Mouse (Mus musculus) adipocyte (in vitro differentiated cells): ENCODE results near the gene Clip1.

ENCODE experiments used
- DNase-seq: peaks from one replicate; pipeline ENCODE4 v3.0.0-alpha.2; 2016; ENCODE audit warnings: low spot score

The Clip1 gene

GRCm38 (mm10) chr5:123602174-123602573 lies 82.2 kb downstream of the Clip1 start:
- DNase-seq = no peak

DNA sequence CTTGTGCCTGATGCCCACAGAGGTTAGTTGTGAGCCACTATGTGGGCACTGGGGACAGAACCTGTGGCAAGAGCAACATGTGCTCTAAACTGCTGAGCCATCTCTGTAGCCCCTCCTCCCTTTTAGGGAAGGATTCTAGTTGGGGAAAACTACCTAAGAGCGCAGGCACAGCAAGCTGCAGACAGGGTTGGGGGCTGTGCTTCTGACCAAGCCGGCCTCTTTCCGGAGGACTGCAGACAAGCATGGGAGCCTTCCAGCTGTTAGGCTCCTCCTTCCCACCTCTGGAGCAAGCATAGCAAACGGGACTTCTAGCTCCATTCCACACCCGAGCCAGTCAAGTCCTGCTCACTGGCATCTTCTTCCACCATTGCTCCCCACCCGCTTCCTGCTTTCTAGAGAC lies 85.1 kb downstream of the Clip1 start:
- no peak for DNase-seq

GRCm38 (mm10) chr5:123593622-123594280 lies 90.7 kb downstream of the Clip1 start:
- no peak for DNase-seq

DNA sequence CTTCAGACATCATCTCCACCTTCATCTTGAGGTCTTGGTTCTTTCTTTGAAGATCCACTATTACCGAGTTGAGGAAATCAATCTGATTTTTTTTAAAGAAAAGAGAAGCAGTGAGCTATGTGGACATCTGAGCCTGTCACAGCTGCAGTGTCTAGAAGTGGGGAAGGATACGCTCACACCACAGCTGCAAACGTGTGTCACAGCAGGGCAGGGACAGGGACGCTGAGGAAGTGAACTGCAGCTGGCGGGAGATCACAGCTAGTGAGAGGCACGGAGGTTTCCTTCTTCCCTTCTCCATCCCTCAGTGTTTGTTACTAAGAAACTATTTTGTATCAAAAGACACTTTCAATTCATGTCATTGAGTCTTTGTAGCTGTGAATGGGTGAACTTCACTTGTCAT lies 104.4 kb downstream of the Clip1 start:
- DNase-seq = no peak

GRCm38 (mm10) chr5:123576696-123577095 lies 107.7 kb downstream of the Clip1 start:
- peak; percentile 72 for DNase-seq

GRCm38 (mm10) chr5:123573362-123573761 lies 111.1 kb downstream of the Clip1 start:
- DNase-seq = peak; percentile 12

DNA sequence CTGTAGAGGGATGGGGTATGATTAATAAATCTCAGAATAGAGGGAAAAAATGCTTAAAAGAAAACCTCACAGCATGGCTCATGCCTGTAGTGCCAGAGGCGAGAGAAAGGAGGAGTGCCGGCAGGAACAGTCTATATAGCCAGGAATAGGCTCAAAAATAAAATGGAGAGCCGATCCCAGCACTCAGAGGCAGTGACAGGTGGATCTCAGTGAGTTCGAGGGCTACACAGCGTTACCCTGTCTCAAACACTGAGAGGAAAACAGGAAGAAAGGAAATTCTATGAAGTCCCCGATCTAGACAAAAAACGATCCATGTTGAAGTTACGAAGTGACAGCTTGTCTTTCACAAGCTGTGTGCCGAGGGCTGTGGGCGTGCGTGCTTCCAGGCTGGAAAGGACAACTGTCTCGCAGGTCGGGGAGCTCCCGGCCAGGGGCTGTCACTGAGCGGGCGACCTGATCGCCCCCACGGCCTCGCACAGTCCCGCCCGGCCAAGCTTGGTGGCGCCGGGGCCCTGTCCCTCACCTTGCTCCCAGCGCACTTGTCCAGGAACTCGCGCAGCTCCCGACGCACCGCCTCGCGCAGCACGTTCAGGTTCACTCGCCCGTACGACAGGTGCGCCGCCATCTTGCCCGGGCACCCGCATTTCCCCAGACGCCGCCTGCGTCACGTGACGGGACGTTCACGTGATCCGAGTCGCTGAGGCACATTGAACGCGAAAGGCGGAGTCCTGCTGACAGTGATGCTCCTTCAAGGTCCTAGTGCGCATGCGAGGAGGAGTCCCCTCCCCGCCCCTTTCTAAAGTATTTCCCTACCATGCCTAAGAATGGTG lies 111.8 kb downstream of the Clip1 start, which contains the start of gene Vps33a:
Vps33a (minus strand) TSS at position 682 of the 830 bp plus-strand sequence.
- DNase-seq = peak; percentile 99

GRCm38 (mm10) chr5:123561128-123561527 lies 123.3 kb downstream of the Clip1 start:
- no peak for DNase-seq

GRCm38 (mm10) chr5:123559588-123559987 lies 124.8 kb downstream of the Clip1 start:
- DNase-seq = no peak

GRCm38 (mm10) chr5:123556451-123556850 lies 128.0 kb downstream of the Clip1 start:
- DNase-seq = no peak

DNA sequence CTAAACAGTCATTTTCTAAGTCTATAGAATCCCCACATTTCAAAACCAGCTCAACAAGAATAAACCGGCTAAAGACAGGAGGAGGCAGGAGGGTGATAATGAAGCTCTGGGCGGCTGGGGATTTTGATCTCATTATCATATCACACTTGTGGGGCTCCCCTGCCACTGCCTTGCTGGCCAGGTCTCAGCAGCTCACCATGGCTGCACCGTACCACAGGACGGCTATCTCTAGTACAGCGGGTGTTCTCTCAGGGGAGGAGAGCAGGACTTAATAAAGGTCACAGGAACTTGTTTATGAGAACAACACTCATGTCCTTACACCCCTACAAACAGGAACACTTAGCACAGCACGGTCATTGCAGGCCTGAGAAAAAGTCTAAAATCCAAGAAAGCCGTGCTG lies 128.7 kb downstream of the Clip1 start:
- no peak for DNase-seq

- DNase-seq = no peak
Observed at GRCm38 (mm10) chr5:123533801-123534200, 150.6 kb downstream of the Clip1 start.

DNA sequence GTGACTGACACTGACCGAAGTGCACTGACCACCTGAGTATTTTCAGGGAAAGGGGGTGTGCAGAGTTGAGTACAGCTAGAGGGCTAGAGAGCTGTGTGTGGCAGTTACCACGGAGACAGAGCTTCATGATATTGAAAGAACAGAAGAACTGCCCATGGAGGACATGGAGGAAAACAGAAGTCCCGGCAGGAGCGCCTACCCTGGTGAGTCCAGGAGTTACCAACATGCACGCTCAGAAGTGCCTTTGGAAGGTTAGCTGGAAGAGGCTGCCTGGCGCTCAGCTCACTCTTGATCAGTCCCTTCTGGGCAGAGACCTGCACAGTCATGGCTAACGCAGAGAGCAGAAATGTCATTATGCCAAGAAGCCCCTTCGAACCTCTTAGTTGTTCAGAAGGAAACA lies 154.4 kb downstream of the Clip1 start:
- DNase-seq = no peak

DNA sequence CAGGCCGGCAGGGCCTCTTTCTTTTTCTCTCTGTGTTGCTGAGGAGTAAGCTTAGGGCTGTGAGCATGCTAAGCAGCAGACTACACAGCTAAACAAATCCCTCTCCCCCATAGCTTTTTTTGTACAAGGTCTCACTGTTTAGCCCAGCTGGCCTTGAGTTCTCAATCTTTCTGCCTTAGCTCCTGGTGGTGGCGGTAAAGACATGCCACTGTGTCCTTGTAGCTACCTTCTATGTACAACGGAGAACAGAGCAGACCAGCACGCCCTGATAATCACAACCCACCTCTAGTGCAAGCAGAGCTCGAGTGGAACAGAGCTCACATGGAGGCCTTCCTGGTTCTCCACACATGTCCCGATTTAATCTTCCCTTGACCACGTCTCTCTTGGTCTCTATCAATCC lies 155.8 kb downstream of the Clip1 start:
- no peak for DNase-seq
